Mouse (Mus musculus) sigmoid colon, adult 10 weeks (tissue): ENCODE measurements around the gene Nupl1. TPM values are rescaled to one million over a fixed set of nuclear protein-coding genes. Genes with fewer than 3 reads are reported as not detected.

Experiments
- polyA plus RNA-seq: library from polyadenylated mRNA; stranded (reverse); fragments of 350-450 nt; fragmentation: Illumina TruSeq; extraction: RNeasy Lipid Tissue Mini Kit (QIAGEN cat#74804); gene quantifications from one replicate; pipeline ENCODE4 v1.2.3, GENCODE M21; 2014; ENCODE audit warnings: low read depth, low replicate concordance

Nupl1 gene
- not detected for polyA plus RNA-seq

DNA sequence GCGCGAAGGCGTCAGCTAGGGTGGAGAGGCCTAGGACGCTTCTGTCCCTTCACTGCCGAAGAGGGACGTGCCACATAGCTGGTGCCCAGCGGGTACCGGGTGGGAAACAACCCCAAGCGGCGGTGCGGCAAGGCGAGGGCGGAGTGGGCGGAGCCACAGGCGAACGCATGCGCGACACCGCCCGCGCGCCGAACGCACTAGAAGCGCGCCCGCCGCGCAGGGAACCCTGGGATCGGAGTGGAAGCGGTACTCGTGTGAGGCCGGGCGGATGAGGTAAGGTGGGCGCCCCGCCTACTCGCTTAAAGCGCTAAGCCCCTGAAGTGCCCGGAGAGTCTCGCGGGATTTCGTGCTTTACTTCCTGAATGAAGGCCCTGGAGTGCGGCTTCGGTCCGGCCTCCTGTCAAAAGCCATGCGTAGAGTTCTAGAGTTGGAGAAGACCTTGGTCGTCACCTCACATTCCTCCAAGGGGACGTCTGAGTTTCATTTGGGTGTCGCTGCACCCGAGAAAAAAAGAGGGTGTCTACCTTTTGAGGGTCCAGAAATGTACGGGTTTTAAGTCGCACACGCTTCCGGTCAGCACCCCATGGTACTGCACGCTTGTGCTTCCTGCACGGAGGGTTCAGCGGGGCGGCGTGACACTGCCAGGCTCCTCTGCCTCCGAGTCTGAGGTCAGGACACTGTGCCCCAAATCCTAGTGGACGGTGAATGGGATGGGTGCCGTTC, at the start of gene Nupl1, which contains the start of gene Gm49336:
Nupl1 (minus strand) TSS at position 151 of the 723 bp plus-strand sequence.
Gm49336 (minus strand) TSS at position 227 of the 723 bp plus-strand sequence.

DNA sequence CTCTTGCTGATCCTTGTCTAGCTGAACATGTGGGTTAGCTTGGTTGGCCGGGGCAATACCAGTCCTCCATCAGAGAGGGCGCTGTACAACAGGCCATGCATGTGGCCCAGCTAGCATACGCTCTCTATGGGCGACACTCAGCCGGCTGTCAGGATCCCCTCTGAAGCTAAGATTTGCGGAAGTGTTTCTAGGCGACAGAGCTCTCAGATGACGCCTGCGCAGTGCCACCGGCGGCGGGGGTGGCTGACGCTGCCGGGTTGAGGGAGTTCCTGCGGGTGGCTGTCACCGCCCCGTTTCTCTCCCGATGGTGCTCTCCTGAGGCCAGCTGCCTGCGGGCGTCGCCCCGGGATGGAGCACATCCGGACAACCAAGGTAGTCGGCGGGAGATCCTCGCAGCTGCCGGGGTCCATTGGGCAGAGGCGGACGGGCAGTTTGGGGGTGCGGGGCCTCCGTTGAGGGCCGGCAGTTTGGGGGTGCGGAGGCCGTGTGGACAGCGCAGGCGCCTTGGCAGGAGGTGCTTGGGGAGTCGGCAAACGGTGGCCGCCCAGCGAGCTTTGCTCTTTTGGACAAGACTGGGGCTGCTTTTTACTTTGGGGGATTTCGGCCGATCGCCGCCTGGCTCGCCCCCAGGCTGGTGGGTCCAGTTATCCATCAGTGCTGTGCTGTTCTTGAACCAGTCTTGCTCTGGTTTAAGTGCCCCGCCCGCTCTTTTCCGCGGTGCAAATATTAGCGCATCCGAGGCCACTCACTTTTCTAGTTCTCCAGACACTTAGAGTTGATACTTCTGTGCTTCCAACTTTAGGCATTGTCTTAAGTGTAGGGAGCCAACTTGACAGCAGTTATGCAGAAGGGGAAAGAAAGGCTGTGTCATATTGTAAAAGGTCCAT, 14.0 kb upstream of the Nupl1 start, which contains the start of gene Mtmr6:
Mtmr6 (plus strand) TSS at position 239 of the 887 bp plus-strand sequence.

DNA sequence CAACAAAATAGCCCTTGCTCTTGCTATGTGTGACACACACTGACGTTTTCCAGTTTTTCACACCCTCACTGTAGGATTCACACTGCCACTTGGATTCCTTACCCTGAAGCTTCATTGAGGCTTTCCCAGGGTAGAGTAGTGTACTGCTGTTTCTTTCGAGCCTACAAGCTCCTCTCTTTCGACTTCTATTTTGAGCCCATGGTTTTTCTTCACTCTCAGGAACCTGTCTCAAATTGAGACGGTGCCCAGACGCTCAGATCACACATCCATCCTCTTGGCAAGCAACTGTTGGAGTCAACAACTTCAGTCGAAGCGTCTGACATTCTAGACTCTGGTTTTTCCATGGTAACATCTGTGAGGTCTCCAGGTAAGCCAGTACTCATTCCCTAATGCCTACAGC, 54.3 kb downstream of the Nupl1 start, which contains the start of gene Atp8a2:
Atp8a2 (minus strand) TSS at position 296 of the 400 bp plus-strand sequence.

Other genes starting within 250 kb of the Nupl1 start
- gene Atp8a2, start 54.3 kb downstream of the Nupl1 start, polyA plus RNA-seq, result 7.4 TPM
- gene Gm49336, start 76 bp upstream of the Nupl1 start, polyA plus RNA-seq, result 182 TPM
- 312 TPM for gene Mtmr6, start 13.8 kb upstream of the Nupl1 start, polyA plus RNA-seq
- gene Amer2, start 121.8 kb upstream of the Nupl1 start, polyA plus RNA-seq, result 0.16 TPM